Mouse (Mus musculus) frontal cortex, adult (tissue): ENCODE data around the gene Nav2.

Experiments used
- ATAC-seq: cut with Nextera tagmentation; 2 replicates; pipeline ENCODE4 v1.9.2; 2017; ENCODE audit warnings: mild to moderate bottlenecking, moderate library complexity, mixed read lengths; ENCODE audit not compliant: low TSS enrichment

Nav2 gene

GRCm38 (mm10) chr7:49357441-49358165, 449.1 kb downstream of the Nav2 start:
- no peak for ATAC-seq

DNA sequence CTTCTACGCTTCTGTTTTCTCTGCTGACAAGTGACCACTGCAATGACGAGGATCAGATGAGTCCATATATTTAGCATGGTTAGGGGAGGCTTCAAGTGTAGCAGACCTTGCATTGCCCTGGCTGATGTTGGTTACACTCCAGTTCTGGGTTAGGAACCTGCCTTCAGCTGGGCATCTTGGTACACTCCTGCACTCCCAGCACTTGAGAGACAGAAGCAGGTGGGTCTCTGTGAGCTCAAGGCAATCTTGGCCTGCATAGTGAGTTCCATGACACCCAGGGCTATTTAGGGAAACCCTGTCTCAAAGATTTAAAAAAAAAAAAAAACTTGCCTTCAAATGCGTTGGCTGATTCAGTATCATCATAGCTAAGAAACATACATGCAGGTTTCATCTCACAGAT, 450.6 kb downstream of the Nav2 start:
- ATAC-seq: no peak

DNA sequence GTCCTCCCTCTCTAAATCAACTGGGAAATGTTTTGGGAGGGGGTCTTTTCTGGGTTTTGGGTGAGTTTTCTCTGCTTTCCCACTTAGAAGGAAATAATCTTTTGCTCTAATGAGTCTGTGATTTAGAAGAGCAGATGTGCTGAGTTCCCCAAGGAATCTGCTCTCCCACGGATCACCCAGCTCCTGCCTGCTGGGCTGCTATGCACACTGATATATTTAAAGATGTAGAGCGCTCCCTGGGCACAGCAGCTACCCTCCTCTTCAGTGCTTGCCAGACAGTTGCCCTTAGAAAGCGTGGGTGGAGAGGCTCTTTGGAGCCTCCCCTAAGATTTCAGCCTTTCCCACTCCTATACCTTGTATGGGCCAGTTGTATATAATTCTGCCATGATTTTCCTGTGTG, 452.1 kb downstream of the Nav2 start:
- ATAC-seq: peak; percentile 77

GRCm38 (mm10) chr7:49361465-49362090, 453.1 kb downstream of the Nav2 start:
- ATAC-seq: no peak; the same call in 1 of the 2 replicates

DNA sequence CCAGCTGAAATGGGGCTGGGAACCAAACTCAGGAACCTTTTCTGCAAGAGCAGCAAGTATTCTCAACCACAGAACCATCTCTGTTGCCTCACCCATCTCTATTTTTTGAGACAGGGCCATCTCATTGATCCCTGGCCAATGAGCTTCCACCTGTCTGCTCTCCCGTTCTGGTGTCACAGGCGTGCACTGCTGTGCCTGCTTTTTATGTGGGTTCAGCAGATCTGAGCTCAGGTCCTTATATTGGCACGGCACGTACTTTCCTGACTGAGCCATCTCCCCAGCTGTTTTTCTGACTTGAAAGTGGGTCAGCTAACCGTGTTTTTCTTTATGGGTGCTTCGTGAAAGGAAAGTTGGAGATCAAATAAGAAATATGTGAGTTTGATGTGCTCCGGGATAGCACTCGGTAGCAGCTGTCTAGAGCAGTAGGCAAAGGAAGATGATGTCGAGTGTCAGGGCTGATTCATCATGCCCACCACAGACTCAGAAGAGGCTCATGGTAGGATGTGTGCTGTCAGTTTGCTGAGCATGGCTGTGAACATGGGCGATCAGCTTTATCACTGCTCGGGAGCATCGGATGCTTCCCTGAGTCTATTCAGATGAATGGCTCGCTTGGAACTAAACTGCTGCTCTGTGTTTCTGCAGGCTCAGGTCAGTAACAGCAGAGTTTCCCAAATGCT, 456.1 kb downstream of the Nav2 start:
- peak; percentile 39; the same call in 1 of the 2 replicates for ATAC-seq

- no peak for ATAC-seq
Observed at GRCm38 (mm10) chr7:49368590-49368989, 460.1 kb downstream of the Nav2 start.

DNA sequence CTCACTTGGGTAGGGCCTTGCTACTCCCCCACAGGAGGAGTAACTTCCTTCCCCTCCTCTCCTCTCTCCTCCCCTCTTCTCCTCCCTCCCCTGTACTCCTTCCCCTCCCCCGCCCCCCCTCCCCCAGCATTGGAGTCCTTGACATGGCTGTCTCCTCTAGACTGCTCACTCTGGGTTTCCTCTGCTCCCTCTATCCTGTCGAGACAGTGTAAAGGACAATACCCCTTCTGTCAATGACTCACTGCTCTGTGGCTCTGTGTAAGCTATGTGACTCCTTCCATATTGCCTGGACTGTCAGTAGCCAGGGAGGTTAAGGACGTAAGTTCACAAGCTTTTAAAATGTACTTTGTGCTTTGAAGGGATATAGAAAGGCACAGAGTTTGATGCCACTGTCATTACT, 460.5 kb downstream of the Nav2 start:
- ATAC-seq: no peak

DNA sequence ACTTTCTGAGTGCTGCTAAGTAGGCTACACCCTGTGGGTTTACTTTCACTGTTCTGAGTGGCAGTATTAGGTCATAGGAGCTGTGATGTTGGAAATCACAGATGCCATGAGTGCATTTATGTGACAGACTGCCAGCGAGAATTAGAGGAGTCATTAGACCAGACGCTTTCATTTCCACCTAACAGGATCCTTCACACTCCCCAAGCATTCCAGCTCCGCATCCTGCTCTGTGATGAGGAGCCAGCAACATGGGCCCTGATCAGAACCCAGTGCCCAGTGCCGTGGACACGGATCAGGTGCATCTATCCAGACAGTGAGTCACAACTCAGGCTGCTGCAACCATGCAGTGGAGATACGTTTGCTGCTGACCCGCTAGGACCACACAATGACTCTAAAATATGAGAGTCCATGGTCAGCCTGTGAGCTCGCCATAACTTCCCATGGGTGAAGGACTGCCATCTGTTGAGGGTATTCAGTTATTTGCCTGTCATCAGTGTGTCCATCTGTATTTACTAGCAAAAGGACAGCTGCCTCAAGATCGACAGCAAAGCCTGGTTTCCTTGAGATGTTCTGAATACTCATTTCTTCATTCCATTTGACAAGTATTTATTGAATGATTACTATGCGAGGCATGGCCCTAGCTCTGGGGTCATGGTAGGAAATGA, 461.4 kb downstream of the Nav2 start:
- ATAC-seq: no peak

- ATAC-seq: no peak
Observed at GRCm38 (mm10) chr7:49371345-49371744, 462.8 kb downstream of the Nav2 start.

GRCm38 (mm10) chr7:49371972-49372371, 463.5 kb downstream of the Nav2 start:
- ATAC-seq: no peak

DNA sequence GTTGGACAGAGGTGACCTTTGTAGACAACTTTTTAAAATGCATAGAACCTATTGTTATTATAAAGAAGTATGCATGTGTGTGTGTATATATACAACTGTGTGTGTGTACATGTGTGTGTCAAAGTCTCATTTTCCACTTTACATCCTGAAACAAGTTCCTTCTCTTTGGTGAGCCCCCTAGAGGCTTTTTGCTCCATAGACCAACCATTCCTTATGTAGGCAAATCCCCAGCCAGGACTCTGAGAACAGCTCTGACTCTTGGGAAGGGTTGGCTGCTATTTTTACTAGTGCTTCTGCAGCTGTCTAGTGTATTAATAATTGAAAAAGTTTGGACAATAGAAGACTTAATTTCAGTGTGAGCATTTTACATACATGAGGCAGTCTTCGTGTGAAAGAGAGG, 464.7 kb downstream of the Nav2 start:
- ATAC-seq: no peak; the same call in 1 of the 2 replicates

GRCm38 (mm10) chr7:49373661-49374060, 465.1 kb downstream of the Nav2 start:
- peak; percentile 64 for ATAC-seq

DNA sequence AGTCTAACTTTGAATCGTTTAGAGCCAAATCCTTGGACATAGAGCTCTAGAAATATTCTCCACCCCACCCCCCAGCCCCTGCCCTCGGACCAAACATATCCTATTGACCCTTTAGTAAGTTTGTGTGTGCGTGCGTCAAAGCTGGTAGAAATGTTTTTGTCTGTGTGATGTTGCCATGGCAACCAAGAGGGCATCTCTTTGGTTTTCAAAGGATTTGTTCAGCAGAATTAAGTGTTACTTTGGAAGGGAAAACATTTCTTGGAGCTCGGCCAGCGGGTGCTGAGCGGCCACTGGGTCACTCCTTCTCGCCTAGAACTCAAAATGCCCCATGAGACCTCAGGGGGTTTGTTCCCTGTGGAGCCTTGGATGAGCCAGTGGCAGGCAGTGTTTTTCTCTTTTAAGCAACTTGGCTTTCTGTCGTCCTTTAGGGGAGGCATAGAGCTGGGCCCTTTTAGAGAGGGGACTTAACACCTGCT, 467.0 kb downstream of the Nav2 start:
- ATAC-seq: no peak

DNA sequence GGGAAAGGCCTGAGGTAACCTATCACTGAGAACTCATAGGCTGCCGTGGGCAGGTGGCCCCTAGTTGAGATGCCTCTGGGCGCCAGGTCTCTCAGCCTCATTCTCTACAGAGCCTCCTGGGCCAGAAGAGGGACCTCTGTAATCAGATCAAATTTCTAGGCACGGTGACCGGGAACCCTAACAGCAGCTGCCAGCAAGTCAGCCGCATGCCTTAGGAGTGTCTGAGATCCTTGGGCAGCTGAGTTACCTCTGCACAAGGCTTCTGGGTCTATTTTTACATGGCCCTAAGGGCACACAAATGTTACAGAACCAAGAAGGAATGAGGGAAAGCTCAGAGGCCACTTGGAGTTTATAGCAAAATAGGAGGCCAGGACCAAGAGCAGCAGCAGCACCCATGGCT, 470.1 kb downstream of the Nav2 start:
- ATAC-seq: no peak

DNA sequence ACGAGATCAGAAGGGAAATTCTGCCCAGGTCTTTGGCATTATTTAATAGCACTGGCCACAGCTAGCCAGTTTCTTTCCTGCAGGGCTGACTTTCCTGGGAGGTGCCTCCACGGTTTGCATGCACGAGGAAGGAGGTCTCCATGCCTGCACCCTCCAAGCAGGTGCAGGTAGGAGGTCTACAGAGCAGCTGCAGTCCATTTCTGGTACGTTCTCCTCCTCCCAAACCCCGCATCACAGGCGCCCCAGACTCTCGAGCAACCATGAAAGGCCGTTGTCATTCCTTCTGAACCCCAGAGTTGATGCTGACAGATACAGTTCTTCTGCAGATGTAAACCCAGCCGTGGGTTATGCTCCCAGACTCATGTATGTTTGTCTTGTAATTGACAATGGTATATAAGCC, 472.4 kb downstream of the Nav2 start:
- no peak for ATAC-seq

GRCm38 (mm10) chr7:49382884-49383283, 474.4 kb downstream of the Nav2 start:
- peak; percentile 36; the same call in 1 of the 2 replicates for ATAC-seq

GRCm38 (mm10) chr7:49388137-49388536, 479.6 kb downstream of the Nav2 start:
- ATAC-seq: no peak

- no peak for ATAC-seq
Observed at GRCm38 (mm10) chr7:49390312-49390711, 481.8 kb downstream of the Nav2 start.

GRCm38 (mm10) chr7:49390829-49391228, 482.3 kb downstream of the Nav2 start:
- ATAC-seq: no peak

- ATAC-seq: peak; percentile 73
Observed at GRCm38 (mm10) chr7:49392180-49392579, 483.7 kb downstream of the Nav2 start.

GRCm38 (mm10) chr7:49392834-49393233, 484.3 kb downstream of the Nav2 start:
- no peak for ATAC-seq

DNA sequence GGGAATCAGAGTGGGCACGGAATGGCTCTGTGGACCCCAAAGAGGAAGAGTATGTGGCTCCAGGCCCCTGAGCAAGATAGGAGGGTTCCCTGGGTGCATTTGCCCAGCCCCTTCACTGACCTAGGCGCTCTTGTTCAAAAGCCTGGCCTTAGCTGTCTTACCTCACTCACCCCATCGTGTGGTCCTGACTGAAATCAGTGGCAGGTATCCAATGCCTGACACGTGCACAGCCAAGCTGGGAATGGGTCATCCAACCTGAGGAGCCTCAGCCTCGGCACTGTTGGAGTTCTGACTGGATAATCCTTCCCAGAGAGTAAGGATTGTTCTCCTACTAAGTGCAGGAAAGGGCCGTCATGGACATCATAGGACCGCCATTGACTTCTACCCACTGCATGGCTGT, 485.3 kb downstream of the Nav2 start:
- ATAC-seq: no peak
